Mouse (Mus musculus) naive thymus-derived CD4-positive, alpha-beta T cell, adult 2 months (primary cell): ENCODE results near the gene AC170998.1.

Source experiments
- DNase-seq: peaks from one replicate; pipeline ENCODE4 v3.0.0-alpha.2; 2011; ENCODE audit warnings: low read depth

AC170998.1 gene

GRCm38 (mm10) chr17:28725783-28726182 lies at the start of gene AC170998.1:
Gene AC170998.1, plus strand, starts transcription at chr17:28726083.
- DNase-seq = no peak

GRCm38 (mm10) chr17:28682311-28683084 lies 43.4 kb upstream of the AC170998.1 start:
- DNase-seq = no peak

DNA sequence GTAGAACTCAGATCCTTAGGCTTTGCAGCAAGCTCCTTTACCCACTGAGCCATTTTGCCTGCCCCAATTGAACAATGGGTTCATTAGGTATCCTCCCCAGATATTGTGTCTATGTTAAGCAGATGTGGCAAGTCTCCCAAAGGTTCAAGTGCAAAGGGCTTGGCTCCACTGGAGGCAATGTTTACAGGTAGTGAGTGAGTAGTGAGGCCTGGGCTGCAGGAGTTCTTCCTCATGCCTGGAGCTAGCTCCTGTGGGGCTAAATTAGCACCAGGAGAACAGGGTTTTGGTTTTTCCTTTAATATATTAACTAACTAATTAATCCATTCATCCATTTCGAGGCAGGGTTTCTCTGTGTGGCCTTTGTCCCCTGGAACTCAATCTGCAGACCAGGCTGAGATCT lies 42.3 kb upstream of the AC170998.1 start:
- DNase-seq = no peak

DNA sequence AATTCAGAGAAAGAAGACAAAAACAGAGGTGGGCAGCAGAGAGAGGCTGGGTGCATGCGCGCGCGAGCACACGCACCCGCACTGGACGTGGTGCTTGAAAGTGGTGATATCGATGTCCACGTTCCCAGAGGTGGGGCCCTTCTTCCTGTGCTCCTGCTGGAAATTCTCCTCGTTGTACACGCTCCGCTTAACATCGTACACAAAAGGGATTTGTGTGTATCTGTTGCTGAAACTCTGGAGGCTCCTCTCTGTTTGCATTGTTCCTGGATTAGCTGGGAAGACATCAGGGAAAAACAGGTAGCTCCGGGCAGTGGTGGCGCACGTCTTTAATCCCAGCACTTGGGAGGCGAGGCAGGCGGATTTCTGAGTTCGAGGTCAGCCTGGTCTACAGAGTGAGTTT lies 41.3 kb upstream of the AC170998.1 start:
- DNase-seq = no peak

GRCm38 (mm10) chr17:28687354-28687753 lies 38.5 kb upstream of the AC170998.1 start:
- DNase-seq = no peak

DNA sequence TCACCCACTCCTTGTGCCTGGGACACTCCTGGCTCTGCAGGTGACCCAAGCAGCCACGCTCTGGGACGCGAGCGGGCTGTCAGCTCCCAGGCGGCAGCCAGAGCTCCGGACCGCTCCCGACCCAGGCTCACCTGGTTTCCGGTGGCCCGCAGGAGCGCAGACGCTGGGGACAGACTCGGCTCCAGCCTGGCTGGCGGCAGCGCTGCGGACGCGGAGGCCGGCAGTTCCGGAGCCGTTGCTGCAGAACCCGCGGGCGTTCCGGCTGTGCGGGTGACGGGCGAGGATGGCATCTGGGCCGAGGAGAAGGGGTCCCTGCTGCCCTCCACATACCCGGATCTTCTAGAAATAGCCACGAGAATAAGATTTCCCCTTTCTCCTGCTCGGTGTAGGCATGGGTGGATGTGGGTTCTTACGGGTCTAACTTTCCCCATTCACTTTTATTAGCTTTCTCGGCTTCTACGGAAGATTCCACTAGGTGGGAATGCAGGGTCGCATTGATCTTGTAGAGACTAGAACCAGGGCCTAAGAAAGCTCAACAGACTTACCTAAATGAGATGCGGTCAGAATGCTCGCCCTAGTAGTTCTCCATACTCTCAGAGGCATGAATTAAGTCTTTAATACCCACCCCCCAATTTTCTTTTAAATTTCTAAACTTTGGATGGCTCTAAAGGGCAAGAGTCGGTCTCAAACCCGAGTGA lies 36.1 kb upstream of the AC170998.1 start, which contains the start of gene Slc26a8:
TSS of gene Slc26a8 (minus strand) at position 648 of the 698 bp plus-strand sequence.
- DNase-seq = peak; percentile 40

DNA sequence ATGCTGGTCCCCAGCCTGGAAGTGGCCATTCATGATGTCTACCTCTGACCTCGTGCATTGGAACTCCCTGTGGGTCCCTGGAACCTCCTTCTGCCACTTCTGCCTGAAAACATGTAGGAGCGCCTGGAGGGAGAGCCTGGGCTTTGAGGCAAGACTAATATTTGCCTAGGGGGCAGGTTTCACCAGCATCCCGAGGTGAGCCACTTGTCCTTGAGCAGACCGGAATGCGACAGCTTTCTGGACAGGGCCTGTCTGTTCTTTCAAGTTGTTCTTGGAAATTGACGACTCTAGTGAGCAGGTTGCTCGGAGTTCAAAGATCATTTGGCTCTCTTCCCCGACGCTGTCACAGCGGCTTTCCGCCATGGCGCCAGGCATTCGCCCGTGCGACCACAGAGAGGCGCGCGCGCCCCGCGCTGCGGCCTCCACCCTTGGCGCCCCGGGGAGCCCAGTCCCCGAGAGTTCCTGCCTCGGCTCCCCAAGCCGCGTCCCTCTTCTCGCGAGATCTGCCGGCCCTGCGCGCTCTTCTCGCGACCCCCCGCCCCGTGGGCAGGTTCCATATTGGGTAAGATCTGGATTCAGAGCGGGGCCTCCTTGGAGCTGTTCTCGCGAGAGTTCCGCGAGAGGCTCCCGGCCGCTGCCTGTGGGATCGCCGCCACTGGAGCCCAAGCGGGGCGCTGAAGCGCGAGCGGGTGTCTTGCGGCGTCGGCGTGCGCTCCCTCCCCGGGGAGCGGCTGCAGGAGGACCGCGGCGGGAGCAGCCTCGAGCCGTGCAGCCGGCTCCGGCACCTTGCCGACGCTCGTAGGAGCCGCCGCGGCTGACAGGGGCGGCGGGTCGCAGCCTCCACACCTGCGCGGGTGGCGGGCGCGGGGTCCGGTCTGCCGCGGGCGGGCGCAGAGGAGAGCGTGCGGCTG lies 34.9 kb upstream of the AC170998.1 start, which contains the start of gene Mapk14:
TSS of gene Mapk14 (plus strand) at position 554 of the 911 bp plus-strand sequence.
- DNase-seq = peak; percentile 100

GRCm38 (mm10) chr17:28691687-28692340 lies 34.1 kb upstream of the AC170998.1 start:
- no peak for DNase-seq

- DNase-seq = peak; percentile 82
Observed at GRCm38 (mm10) chr17:28692341-28692710, 33.6 kb upstream of the AC170998.1 start.

DNA sequence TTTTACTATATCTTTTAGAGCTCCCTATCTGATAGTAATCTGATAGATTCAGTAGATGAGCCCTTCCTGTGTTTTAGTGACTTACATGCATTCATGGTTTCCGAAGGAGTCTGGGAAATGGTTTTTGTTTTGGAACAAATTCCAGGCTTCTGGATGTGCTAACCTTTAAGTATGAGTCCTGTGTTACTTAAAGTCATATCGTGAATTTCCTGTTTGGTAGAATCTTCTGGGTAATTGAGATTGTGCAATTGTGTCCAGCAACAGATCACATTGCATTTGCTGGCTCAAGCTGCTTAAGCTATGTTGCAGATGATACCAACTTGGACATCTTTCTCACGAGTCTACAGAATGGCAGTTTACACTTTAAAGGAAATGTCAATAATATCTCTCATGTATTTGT lies 32.8 kb upstream of the AC170998.1 start:
- no peak for DNase-seq

DNA sequence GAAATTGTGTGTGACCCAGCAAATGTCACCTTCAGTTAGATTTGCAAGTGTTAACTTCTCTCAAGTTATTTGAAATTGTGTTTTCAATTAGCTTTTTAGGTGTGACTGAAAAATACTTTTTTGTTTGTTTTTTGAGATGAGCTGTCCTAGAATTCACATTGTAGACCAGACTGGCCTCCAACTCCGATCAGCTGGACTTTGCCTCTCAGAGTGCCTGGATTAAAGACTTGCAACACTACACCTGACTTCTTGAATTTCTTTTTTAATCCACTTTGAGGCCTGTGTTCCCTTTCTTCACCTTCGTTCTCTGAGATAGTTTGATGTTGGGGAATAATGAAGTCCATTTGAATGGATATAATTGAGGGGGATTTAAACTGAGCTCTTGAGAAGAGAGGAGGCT lies 31.8 kb upstream of the AC170998.1 start:
- no peak for DNase-seq

GRCm38 (mm10) chr17:28694832-28695231 lies 31.1 kb upstream of the AC170998.1 start:
- DNase-seq = no peak

DNA sequence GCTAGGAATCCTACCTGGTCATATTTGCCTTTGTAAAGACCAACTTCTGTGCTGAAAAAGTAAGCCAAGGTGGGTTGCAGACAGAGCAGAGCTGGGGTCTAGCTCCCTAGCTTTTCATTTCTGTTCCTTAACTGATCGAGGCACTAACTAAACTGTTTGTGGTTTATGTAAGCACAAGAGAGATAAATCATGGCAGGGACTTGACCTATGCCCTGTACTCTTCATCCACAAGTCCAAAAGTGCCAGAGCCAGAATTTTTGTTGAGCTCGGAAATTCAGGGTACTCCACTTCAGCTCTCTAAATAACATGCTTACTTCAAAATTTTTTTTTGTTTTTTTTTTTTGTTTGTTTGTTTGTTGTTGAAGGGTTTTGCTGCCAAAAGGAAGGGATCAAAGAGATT lies 29.2 kb upstream of the AC170998.1 start:
- no peak for DNase-seq

GRCm38 (mm10) chr17:28697290-28698195 lies 28.3 kb upstream of the AC170998.1 start:
- peak; percentile 86 for DNase-seq

GRCm38 (mm10) chr17:28698245-28698644 lies 27.6 kb upstream of the AC170998.1 start:
- DNase-seq = peak; percentile 73

DNA sequence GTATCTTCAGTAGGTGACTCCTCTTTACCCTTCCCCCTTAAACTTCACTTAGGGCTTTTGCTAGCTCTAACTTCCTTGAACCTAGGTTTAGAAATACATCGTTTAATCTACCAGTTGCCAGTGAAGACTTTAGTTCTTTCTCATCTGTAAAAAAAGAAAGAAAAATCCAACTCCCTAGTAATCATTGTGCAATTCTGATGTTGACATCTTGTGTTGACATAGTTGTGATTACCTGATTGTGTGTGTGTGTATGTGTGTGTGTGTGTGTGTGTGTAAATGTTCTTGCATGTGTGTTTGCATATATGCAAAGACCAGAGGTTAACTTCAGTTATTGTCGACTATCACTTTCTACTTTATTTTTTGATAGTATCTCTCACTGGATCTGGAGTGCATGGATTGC lies 27.2 kb upstream of the AC170998.1 start:
- DNase-seq = no peak

- peak; percentile 40 for DNase-seq
Observed at GRCm38 (mm10) chr17:28699789-28700188, 26.1 kb upstream of the AC170998.1 start.

GRCm38 (mm10) chr17:28701171-28701570 lies 24.7 kb upstream of the AC170998.1 start:
- DNase-seq = peak; percentile 48

- DNase-seq = no peak
Observed at GRCm38 (mm10) chr17:28701737-28702136, 24.1 kb upstream of the AC170998.1 start.

DNA sequence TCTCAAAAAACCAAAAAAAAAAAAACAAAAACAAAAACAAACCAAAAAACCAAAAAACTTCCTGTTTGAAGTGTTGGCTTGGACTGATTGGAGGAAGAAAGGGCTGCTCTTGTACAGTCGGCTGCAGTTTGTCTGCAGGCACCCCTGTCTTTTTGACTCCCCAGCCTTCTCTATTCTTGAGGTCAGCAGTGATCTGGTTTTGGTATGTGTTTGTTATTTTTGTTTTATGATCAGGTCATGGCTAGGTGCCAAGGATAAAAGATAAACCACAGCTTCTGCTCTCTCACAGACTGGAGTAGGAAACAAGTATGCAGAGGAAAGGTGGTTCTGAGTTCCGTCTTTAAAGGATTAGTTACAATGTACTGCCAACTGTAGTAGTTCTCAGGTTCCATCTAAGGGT lies 23.2 kb upstream of the AC170998.1 start:
- DNase-seq = peak; percentile 70

- no peak for DNase-seq
Observed at GRCm38 (mm10) chr17:28706697-28707096, 19.2 kb upstream of the AC170998.1 start.
